Mouse (Mus musculus) neural tube, embryonic 14.5 days (tissue): ENCODE data around the gene Dis3l. TPM values are rescaled to one million over a fixed set of nuclear protein-coding genes. Genes with fewer than 3 reads are reported as not detected.
A peak's percentile ranks its signal among the peaks of the same experiment; 100 is the strongest.

ENCODE experiments used
- ATAC-seq: fragments of 200-750 bp; cut with Nextera tagmentation; 2 replicates; pipeline ENCODE4 v1.8.0; 2017; ENCODE audit warnings: low read depth, mild to moderate bottlenecking, moderate TSS enrichment, moderate library complexity
- H3K27ac ChIP-seq: fragments of 300-500 bp; sonication (generic); 2 replicates; pipeline ENCODE4 v1.5.1; 2014; ENCODE audit warnings: low read depth, mild to moderate bottlenecking, control low read depth, low read length, moderate library complexity, mixed read lengths
- H3K27me3 ChIP-seq: fragments of 300-500 bp; sonication (generic); 2 replicates; pipeline ENCODE4 v1.6.1; 2014; ENCODE audit warnings: low read length; ENCODE audit not compliant: control insufficient read depth, insufficient read depth
- H3K36me3 ChIP-seq: fragments of 300-500 bp; sonication (generic); 2 replicates; pipeline ENCODE4 v1.6.1; 2014; ENCODE audit warnings: low read length, mixed read lengths; ENCODE audit not compliant: control insufficient read depth, insufficient read depth
- H3K4me1 ChIP-seq: fragments of 300-500 bp; sonication (generic); 2 replicates; pipeline ENCODE4 v1.6.1; 2014; ENCODE audit warnings: low read length; ENCODE audit not compliant: control insufficient read depth, insufficient read depth
- H3K4me2 ChIP-seq: fragments of 300-500 bp; sonication (generic); 2 replicates; pipeline ENCODE4 v1.6.1; 2014; ENCODE audit warnings: mild to moderate bottlenecking, low read depth, low read length, control low read depth
- H3K4me3 ChIP-seq: fragments of 300-500 bp; sonication (generic); 2 replicates; pipeline ENCODE4 v1.5.1; 2014; ENCODE audit warnings: low read depth, low read length, control low read depth, mixed read lengths
- H3K9ac ChIP-seq: fragments of 300-500 bp; sonication (generic); replicated peaks from 2 replicates; pipeline ENCODE4 v1.6.1; 2014; ENCODE audit warnings: low read depth, mild to moderate bottlenecking, control low read depth, low read length, mixed read lengths
- H3K9me3 ChIP-seq: fragments of 300-500 bp; sonication (generic); 2 replicates; pipeline ENCODE4 v1.6.1; 2016; ENCODE audit warnings: low read length; ENCODE audit not compliant: control insufficient read depth
- WGBS: fragments of 180-500 bp; shearing (Covaris S2); extraction: QIAGEN DNeasy Blood & Tissue Kit; methylation state at CpG from one replicate; pipeline ENCODE4 v1.1.7; 2014; 5-methylcytosine and 5-hydroxymethylcytosine counted together
- polyA plus RNA-seq: library from polyadenylated mRNA; unstranded; fragments of >200 nt; fragmentation: Nextera tagmentation; extraction: Ambion mirVana; gene quantifications from 2 replicates; pipeline ENCODE4 v1.2.1, GENCODE M21; 2014

The Dis3l gene
- polyA plus RNA-seq, 1 experiment from 2014 or later = 21.5 TPM

- Histone ChIP-seq H3K9me3 (no peaks in the 10 kb centered on the region), H3K36me3 (no peaks in the 10 kb centered on the region), H3K9ac (no peak overlapping the region), H3K4me2 (no peak overlapping the region), H3K4me3 (no peak overlapping the region), H3K27me3 (no peaks in the 10 kb centered on the region), H3K27ac (no peak overlapping the region), H3K4me1 (no peaks in the 10 kb centered on the region)
- no peak for ATAC-seq
- WGBS = 82% methylated on average over 9 of the region's 9 CpGs
Observed at GRCm38 (mm10) chr9:64361231-64361950, 20.3 kb upstream of the Dis3l start.

- Histone ChIP-seq H3K27me3 (no peaks in the 10 kb centered on the region), H3K4me3 (no peak overlapping the region), H3K9me3 (no peaks in the 10 kb centered on the region), H3K4me1 (no peaks in the 10 kb centered on the region), H3K27ac (no peak overlapping the region), H3K36me3 (no peaks in the 10 kb centered on the region), H3K4me2 (no peak overlapping the region), H3K9ac (no peak overlapping the region)
- 91% methylated on average over 7 of the region's 7 CpGs for WGBS
- no peak for ATAC-seq
Observed at GRCm38 (mm10) chr9:64355627-64356026, 14.5 kb upstream of the Dis3l start.

GRCm38 (mm10) chr9:64351191-64351590 is 10.1 kb upstream of the Dis3l start:
- Histone ChIP-seq H3K9ac (no peak overlapping the region), H3K9me3 (no peaks in the 10 kb centered on the region), H3K36me3 (no peaks in the 10 kb centered on the region), H3K27ac (no peak overlapping the region), H3K4me1 (no peaks in the 10 kb centered on the region), H3K4me3 (no peak overlapping the region), H3K27me3 (no peaks in the 10 kb centered on the region), H3K4me2 (no peak overlapping the region)
- WGBS = 41% methylated on average over 3 of the region's 3 CpGs
- ATAC-seq = no peak

- WGBS = 35% methylated on average over 5 of the region's 5 CpGs
- Histone ChIP-seq H3K27me3 (no peaks in the 10 kb centered on the region; the same call in 1 of the 2 replicates), H3K36me3 (no peaks in the 10 kb centered on the region), H3K4me3 (no peak overlapping the region), H3K27ac (no peak overlapping the region), H3K4me1 (no peaks in the 10 kb centered on the region), H3K9me3 (no peaks in the 10 kb centered on the region), H3K9ac (no peak overlapping the region), H3K4me2 (no peak overlapping the region)
- no peak for ATAC-seq
Observed at GRCm38 (mm10) chr9:64349490-64349889, 8.4 kb upstream of the Dis3l start.

- WGBS = 0% methylated on average over 1 of the region's 1 CpGs
- H3K9ac ChIP-seq = no peak overlapping the region
- H3K4me1 ChIP-seq = no peaks in the 10 kb centered on the region
- no peak for ATAC-seq
- no peaks in the 10 kb centered on the region for H3K36me3 ChIP-seq
- H3K4me3 ChIP-seq = no peak overlapping the region
- no peak overlapping the region for H3K4me2 ChIP-seq
- no peak overlapping the region for H3K27ac ChIP-seq
- no peaks in the 10 kb centered on the region; the same call in 1 of the 2 replicates for H3K27me3 ChIP-seq
- no peaks in the 10 kb centered on the region for H3K9me3 ChIP-seq
Observed at GRCm38 (mm10) chr9:64347377-64347776, 6.3 kb upstream of the Dis3l start.

GRCm38 (mm10) chr9:64345931-64346330 is 4.8 kb upstream of the Dis3l start:
- H3K9ac ChIP-seq = no peak overlapping the region
- no peak for ATAC-seq
- no peaks in the 10 kb centered on the region; the same call in 1 of the 2 replicates for H3K27me3 ChIP-seq
- H3K27ac ChIP-seq = no peak overlapping the region
- H3K4me2 ChIP-seq = no peak overlapping the region
- 67% methylated on average over 5 of the region's 5 CpGs for WGBS
- H3K36me3 ChIP-seq = no peaks in the 10 kb centered on the region
- H3K4me1 ChIP-seq = peaks cover 5% of the 10 kb centered on the region; the same call in 1 of the 2 replicates
- H3K4me3 ChIP-seq = no peak overlapping the region
- H3K9me3 ChIP-seq = no peaks in the 10 kb centered on the region

GRCm38 (mm10) chr9:64343656-64344055 is 2.6 kb upstream of the Dis3l start:
- peaks cover 10% of the 10 kb centered on the region; the same call in 1 of the 2 replicates for H3K4me1 ChIP-seq
- no peak overlapping the region for H3K4me3 ChIP-seq
- no peak for ATAC-seq
- no peak overlapping the region for H3K27ac ChIP-seq
- H3K9me3 ChIP-seq = no peaks in the 10 kb centered on the region
- no peaks in the 10 kb centered on the region; the same call in 1 of the 2 replicates for H3K27me3 ChIP-seq
- no peaks in the 10 kb centered on the region for H3K36me3 ChIP-seq
- H3K9ac ChIP-seq = no peak overlapping the region
- 93% methylated on average over 2 of the region's 2 CpGs for WGBS
- H3K4me2 ChIP-seq = no peak overlapping the region

GRCm38 (mm10) chr9:64341671-64342070 is 583 bp upstream of the Dis3l start:
- Histone ChIP-seq H3K9me3 (no peaks in the 10 kb centered on the region), H3K4me1 (peaks cover 10% of the 10 kb centered on the region; the same call in 1 of the 2 replicates), H3K9ac (no peak overlapping the region), H3K27me3 (no peaks in the 10 kb centered on the region; the same call in 1 of the 2 replicates), H3K4me2 (peak overlapping the region; percentile 76; the same call in 1 of the 2 replicates), H3K4me3 (peak overlapping the region; percentile 53; the same call in 1 of the 2 replicates), H3K27ac (peak overlapping the region; percentile 98; the same call in 1 of the 2 replicates), H3K36me3 (no peaks in the 10 kb centered on the region)
- WGBS = 64% methylated on average over 8 of the region's 8 CpGs
- ATAC-seq = no peak
